Mouse (Mus musculus): Measurements from ENCODE around the gene Olfr1180. TPM values are rescaled to one million over a fixed set of nuclear protein-coding genes. Genes with fewer than 3 reads are reported as not detected.
"Not testable (repeated sequence)": the region's sequence is repeated elsewhere in the genome, so short reads cannot be mapped to it uniquely, and the experiment has no call there.

The Olfr1180 gene
- not detected in 2 replicates for total RNA-seq (2017)

GRCm38 (mm10) chr2:88419051-88419450, at the start of gene Olfr1180:
Gene Olfr1180 (minus strand): TSS chr2:88419151.
- ATAC-seq (replicated peaks in 1 of 2; ENCODE audit: insufficient read depth in 1 of 2, low FRiP score in 2 of 2, low TSS enrichment in 1 of 2, low read depth in 1 of 2, poor library complexity in 2 of 2, severe bottlenecking in 2 of 2): no peak

- ATAC-seq (replicated peaks in 1 of 2; ENCODE audit: insufficient read depth in 1 of 2, low FRiP score in 2 of 2, low TSS enrichment in 1 of 2, low read depth in 1 of 2, poor library complexity in 2 of 2, severe bottlenecking in 2 of 2): not testable (repeated sequence)
These were observed 35.6 kb upstream of the Olfr1180 start, which contains the start of gene Olfr1183 for GRCm38 (mm10) chr2:88454567-88454966. Gene Olfr1183 (plus strand): TSS chr2:88454867.

- ATAC-seq (replicated peaks in 1 of 2; ENCODE audit: insufficient read depth in 1 of 2, low FRiP score in 2 of 2, low TSS enrichment in 1 of 2, low read depth in 1 of 2, poor library complexity in 2 of 2, severe bottlenecking in 2 of 2): no peak
These were observed 30.1 kb upstream of the Olfr1180 start, which contains the start of gene Gm13757 for GRCm38 (mm10) chr2:88449031-88449430. Gene Gm13757 (minus strand): TSS chr2:88449131.

GRCm38 (mm10) chr2:88426071-88426470, 7.1 kb upstream of the Olfr1180 start, which contains the start of gene Olfr1181:
Gene Olfr1181 (minus strand): TSS chr2:88426171.
- no peak for ATAC-seq (replicated peaks in 1 of 2; ENCODE audit: insufficient read depth in 1 of 2, low FRiP score in 2 of 2, low TSS enrichment in 1 of 2, low read depth in 1 of 2, poor library complexity in 2 of 2, severe bottlenecking in 2 of 2)

- no peak for ATAC-seq (replicated peaks in 1 of 2; ENCODE audit: insufficient read depth in 1 of 2, low FRiP score in 2 of 2, low TSS enrichment in 1 of 2, low read depth in 1 of 2, poor library complexity in 2 of 2, severe bottlenecking in 2 of 2)
These were observed 12.6 kb downstream of the Olfr1180 start, which contains the start of gene Olfr1179 for GRCm38 (mm10) chr2:88406353-88406752. Gene Olfr1179 (minus strand): TSS chr2:88406453.

GRCm38 (mm10) chr2:88386762-88387161, 32.2 kb downstream of the Olfr1180 start, which contains the start of gene Olfr1178:
Gene Olfr1178 (plus strand): TSS chr2:88387062.
- no peak for ATAC-seq (replicated peaks in 1 of 2; ENCODE audit: insufficient read depth in 1 of 2, low FRiP score in 2 of 2, low TSS enrichment in 1 of 2, low read depth in 1 of 2, poor library complexity in 2 of 2, severe bottlenecking in 2 of 2)

Other genes with a start within 250 kb of the Olfr1180 start
- not detected in 2 replicates for gene Olfr1168, start 237.3 kb downstream of the Olfr1180 start, total RNA-seq (2017)
- gene Olfr1170, start 190.8 kb downstream of the Olfr1180 start, total RNA-seq (2017): not detected in 2 replicates
- gene Olfr1173, start 139.3 kb downstream of the Olfr1180 start, total RNA-seq (2017): not detected in 2 replicates
- gene Olfr1174-ps, start 104.0 kb downstream of the Olfr1180 start, total RNA-seq (2017): not detected in 2 replicates
- not detected in 2 replicates for gene Olfr1175-ps, start 91.9 kb downstream of the Olfr1180 start, total RNA-seq (2017)
- gene Olfr1176, start 82.4 kb downstream of the Olfr1180 start, total RNA-seq (2017): not detected in 2 replicates
- gene Olfr1177-ps, start 72.7 kb downstream of the Olfr1180 start, total RNA-seq (2017): not detected in 2 replicates
- gene Olfr1178, start 32.1 kb downstream of the Olfr1180 start, total RNA-seq (2017): not detected in 2 replicates
- gene Olfr1179, start 12.7 kb downstream of the Olfr1180 start, total RNA-seq (2017): not detected in 2 replicates
- not detected in 2 replicates for gene Olfr1181, start 7.0 kb upstream of the Olfr1180 start, total RNA-seq (2017)
- gene Gm13757, start 30.0 kb upstream of the Olfr1180 start, total RNA-seq (2017): not detected in 2 replicates
- not detected in 2 replicates for gene Olfr1183, start 35.7 kb upstream of the Olfr1180 start, total RNA-seq (2017)
- not detected in 2 replicates for gene Olfr1184, start 64.4 kb upstream of the Olfr1180 start, total RNA-seq (2017)
- gene Olfr1185-ps1, start 74.2 kb upstream of the Olfr1180 start, total RNA-seq (2017): not detected in 2 replicates
- not detected in 2 replicates for gene Olfr1186, start 99.4 kb upstream of the Olfr1180 start, total RNA-seq (2017)
- gene Olfr1188, start 137.8 kb upstream of the Olfr1180 start, total RNA-seq (2017): not detected in 2 replicates
- not detected in 2 replicates for gene Olfr1189, start 167.3 kb upstream of the Olfr1180 start, total RNA-seq (2017)
- gene Olfr1191-ps1, start 221.4 kb upstream of the Olfr1180 start, total RNA-seq (2017): not detected in 2 replicates
- not detected in 2 replicates for gene Olfr1192-ps1, start 229.4 kb upstream of the Olfr1180 start, total RNA-seq (2017)

Measured in hematopoietic stem cell, adult 5-6 weeks (primary cell).